Mouse (Mus musculus) kidney, postnatal 36 days (tissue): Measurements from ENCODE around the gene Zfhx2.

Experiments used
- DNase-seq, 2 experiments: peaks; one replicate each; pipeline ENCODE4 v3.0.0; 2021 to 2022; ENCODE audit warnings: mixed read lengths in 2 of 2

Gene Zfhx2

DNA sequence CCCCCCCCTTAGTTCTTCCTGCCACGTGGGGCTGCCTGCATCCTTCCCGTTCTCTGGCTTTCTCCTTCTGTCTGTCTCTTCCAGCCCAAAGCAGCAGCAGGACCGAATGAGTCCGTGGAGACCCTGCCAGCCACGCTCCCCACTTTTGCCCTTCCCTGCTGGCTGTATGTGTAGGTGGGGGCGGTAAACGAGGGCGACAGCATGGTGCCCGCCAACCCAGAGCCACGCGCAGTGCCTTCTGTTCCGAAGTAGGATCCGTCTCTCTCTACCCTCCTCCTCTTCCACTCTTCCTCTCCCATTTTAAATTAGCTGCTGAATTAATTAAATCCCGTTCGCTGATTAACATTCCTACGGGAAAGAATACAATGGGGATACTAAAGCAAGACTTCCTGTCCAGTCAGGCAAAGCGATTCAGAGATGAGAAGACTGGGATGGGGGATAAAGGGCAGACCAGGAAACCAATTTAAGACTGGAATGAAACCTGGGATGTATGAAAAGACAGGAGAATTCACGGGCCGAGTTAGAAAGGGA lies 59.4 kb downstream of the Zfhx2 start:
- DNase-seq = no peak

DNA sequence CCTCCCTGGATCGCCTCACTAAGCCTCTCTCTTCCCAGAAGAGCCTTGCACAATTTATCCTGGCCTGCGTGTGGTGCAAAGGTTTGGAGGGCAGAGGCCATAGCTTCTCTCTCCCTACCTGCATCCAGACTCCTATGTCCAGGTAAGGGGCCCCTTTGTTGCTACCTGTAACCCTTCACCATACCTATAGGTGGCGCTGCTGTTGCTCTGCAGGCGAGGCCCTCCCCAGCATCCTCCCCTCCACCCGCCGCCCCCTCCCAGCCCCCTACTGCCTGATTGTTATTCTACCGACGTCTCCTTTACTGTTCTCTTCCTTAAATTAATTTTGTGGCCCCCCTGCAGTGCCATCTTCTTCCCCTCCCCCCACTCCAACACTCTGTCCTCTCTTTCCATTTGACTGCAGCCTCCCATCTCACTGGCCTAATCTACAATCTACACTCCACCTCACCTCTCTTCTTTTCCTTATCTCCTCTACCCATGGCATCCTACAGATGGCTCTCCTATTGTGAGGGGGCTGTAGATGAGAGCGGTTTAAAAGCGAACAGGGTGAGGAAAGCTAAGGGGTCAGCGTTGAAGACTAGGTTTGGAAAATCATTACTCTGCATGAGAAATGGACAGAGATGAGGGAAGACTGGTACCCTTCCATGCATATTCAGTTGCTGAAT lies 63.0 kb downstream of the Zfhx2 start:
- peak in 1 of 2 experiments; percentile 35 for DNase-seq

DNA sequence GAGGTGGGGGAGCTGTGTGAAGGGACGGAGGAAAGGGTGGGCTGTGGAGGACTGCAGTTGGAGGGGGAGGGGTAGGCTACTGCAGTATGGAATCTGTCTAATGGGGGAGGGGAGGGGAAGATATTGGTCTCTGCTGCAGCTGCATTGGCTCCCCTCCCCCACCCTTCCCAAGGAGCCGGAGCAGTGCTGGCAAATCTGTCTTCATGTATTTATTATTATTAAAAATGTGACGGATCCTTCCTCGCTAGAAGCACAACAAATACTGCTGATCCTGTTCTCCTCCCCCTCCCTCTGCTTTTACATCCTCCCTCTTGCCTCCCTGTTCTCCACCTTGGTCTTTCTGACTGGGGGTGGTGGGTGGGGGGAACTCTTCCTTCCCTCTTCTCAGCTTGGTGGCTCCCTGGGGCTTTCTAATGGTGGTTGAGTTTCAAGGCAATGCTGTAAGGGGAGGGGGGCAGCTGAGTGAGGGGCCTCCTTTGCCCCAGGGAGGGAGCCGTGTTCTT lies 63.7 kb downstream of the Zfhx2 start:
- DNase-seq = no peak

DNA sequence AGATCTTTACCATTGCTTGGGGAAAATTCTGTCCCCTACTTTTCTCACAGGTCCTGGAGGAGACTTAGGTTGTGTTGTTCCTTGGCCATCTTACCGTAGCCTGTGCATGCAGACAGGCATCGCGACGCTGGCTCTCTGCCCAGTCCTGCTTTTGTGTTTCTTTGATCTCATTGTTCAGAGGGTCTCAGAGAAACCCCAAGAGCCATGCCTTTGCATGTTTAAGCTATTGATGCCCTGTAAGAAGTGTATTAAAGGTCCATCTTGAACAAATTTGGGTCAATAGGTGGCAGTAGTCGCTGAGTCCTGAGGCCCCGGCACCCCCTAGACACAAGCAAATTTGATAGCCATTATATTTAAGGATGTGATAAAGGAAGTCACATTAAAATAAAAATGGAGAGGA lies 64.5 kb downstream of the Zfhx2 start:
- DNase-seq = no peak

DNA sequence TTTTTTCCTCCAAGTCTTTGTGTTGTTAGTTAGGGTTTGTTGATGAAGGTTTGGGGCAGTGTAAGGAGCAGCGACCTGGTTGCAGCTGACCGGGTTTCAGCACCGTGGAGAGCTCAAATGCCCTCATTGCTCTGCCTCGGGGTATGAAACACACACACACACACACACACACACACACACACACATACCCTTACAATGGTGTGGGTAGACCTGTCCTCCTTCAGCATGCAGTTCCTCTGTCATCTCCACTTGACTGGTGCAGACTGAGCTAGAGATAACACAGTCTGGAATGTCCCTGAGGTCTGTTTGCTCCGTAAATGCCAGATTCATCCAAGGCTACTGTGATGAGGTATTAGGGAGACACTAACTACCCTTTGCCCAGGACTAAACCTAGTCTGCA lies 64.9 kb downstream of the Zfhx2 start:
- DNase-seq = peak; percentile 53 to 82

DNA sequence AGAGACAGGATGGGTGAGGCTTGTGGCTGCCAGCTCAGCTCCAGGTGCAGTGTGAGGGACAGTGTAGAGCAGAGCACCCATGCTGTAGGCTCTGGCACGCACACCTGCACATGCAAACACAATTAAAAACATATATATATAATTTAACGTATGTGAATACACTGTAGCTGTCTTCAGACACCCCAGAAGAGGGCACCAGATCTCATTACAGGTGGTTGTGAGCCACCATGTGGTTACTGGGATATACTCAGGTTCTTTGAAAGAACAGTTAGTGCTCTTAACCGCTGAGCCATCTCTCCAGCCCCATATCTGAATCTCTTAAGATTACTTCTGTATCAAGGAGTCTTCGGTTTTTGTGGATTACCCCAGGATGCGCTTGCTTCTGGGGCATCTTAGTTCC lies 66.6 kb downstream of the Zfhx2 start:
- no peak for DNase-seq

DNA sequence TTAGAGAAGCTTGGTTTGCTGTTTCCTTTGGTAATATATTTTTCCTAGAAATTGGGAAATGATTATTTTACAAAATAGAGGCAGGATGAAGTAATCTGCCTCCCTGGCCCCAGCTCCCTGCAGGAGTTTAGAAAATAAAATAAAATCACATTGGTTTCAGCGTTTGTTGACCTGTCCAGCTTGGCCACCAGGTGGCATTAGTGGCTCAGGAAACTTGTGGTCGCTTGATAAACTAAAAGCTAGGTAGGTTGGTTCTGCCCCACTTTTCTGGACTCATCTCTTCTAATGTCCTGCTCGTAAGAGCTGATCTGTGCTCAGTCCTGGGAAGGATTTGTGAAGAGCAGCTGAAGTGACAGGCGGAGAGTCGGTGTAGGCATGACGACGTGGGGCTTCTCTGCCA lies 67.9 kb downstream of the Zfhx2 start:
- peak; percentile 54 to 81 for DNase-seq

DNA sequence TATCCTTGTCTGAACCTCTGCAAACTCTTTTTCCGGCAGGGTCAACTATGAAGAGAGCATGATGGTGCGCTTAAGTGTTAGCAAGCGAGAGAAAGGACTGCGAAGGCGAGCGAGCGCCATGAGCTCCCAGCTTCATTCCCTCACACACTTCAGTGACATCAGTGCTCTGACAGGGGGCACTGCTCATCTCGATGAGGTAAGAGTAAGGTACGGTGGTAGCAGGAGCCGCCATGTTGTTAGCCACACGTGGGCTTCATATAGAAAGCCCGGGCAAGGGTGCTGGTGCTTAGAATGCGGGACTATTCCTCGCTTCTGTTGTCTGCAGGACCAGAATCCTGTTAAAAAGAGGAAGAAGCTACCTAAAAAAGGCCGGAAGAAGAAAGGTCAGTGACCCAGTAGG lies 69.1 kb downstream of the Zfhx2 start:
- DNase-seq = no peak

DNA sequence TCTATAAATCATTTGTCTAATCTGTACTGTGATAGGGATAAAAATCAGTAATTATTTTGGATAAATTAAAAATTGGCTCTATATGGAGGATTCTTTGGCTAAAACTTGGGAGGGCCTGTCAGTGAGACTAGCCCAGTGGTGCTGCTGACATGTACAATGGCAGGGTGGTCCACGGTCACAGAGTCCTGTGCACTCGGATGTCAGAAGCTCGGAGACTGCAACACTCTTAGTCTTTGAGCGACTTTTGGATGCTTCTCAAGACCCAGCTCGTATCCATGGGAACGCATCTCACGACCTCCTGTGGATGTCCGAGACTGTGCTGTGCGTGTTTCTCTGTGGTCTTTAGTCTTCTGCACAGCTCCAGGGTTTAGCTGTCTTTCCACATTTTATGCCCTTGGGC lies 71.7 kb downstream of the Zfhx2 start:
- DNase-seq = no peak

DNA sequence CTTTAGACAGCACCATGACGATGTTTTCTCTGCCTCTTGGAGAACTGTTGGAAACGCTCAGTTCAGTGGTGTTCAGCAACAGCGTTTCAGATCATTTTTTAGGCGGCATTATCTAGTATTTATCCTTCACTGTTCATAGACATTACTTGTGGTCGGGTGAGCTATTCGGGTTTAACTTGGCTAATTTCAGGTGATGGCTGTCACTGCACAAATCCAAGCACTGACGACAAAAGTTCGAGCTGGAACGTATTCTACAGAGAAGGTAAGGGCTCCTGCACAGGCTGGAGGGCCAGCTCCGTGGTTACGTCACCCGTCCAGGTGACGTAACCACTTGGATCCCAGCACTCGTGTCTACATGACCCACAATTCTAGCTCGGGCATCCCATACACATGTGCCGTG lies 75.2 kb downstream of the Zfhx2 start:
- no peak for DNase-seq

DNA sequence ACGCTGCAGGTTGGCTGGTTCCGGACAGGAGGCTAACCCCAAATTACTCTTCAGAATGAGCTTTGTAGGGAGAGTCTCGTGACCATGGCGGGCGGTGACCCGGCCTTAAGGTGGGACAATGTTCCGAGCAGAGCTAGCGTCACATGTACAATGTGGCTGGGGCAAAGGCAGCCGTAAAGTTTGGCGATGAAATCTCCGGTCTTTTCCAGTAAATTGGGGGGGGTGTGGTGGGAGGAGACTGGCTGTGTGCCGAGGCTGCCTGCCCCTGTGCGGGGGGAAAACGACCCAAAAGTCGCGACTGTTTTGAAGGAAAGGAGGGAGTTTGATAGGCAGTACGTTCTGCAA lies 76.4 kb downstream of the Zfhx2 start:
- no peak for DNase-seq

DNA sequence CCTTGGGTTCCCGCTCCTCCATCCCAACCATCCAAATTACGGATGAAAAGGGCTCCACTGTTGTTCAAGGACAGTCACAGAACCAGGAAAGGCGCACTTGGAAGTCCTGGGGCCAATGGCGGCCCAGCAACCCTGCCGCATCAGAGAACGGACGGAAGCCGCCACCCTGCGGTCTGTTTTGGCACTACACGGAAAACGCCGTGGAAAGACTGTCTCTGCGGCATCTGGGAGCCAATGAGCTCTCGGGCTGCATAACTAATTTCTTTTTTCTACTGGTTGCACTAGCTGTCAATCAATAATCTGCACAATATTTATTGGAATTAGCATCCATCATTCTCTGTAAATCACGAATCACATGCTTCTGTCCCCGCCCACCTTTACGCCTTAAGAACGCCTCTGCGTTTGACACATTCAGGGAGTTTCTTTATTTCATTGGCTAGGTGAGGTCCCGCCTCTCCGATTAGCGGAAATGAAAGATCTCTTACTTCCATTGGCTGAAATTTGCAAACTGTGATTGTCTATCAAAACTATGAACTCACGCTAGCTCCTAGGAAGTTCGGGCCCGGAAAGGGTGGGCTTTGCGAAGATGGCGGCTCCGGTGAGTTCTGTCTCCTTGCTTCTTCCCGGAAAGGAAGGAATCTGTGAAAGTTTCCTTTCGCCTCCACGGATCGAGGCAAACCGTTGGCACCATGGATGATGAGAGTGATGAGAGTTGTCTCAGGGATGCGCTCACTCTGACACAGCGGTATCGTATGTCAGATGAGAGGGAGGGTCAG lies 76.9 kb downstream of the Zfhx2 start, which contains the start of gene Ngdn:
Gene Ngdn, plus strand, starts transcription at position 464 of the 776 bp plus-strand sequence.
- DNase-seq = peak; percentile 99 to 100

DNA sequence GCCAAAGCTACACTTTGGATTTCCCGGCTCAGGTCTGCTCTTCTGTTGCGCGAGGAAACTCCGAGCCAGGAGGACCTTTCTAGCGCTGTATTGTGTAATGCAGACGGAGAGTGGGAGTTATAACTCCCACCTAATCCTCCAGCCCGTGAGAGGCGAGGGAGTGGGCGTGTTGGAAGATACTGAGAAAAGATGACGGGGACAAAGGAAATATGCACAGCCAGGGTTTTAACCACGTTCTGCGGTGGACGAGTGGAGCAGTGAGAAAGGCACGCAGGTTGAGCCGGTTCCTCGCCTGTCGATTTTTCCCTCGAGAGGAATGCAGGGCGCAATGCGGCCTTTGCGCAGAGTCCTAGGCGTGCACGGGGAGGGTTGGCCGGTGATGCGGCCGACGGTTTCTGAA lies 77.5 kb downstream of the Zfhx2 start:
- peak in 1 of 2 experiments; percentile 48 for DNase-seq

DNA sequence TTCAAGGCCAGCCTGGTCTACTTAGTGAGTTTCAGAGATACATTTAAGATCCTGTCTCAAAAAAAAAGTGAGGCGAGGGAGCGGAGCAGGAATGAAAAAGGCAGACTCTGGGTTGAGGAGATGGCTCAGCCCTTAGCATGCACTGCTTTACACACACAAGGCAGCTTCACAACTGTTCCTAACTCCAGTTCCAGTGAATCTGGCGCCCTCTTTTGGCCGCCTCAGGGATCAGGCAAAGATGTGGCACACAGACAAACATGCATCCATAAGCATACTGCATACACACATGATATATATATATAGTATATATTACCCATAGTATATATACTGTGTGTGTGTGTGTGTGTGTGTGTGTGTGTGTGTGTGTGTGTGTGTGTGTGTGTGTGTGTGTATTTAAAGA lies 81.0 kb downstream of the Zfhx2 start:
- DNase-seq = peak in 1 of 2 experiments; percentile 58
